Mouse (Mus musculus): ENCODE data around the gene Gm5891.
"Not testable (repeated sequence)": the region's sequence is repeated elsewhere in the genome, so short reads cannot be mapped to it uniquely, and the experiment has no call there.

Gene Gm5891

DNA sequence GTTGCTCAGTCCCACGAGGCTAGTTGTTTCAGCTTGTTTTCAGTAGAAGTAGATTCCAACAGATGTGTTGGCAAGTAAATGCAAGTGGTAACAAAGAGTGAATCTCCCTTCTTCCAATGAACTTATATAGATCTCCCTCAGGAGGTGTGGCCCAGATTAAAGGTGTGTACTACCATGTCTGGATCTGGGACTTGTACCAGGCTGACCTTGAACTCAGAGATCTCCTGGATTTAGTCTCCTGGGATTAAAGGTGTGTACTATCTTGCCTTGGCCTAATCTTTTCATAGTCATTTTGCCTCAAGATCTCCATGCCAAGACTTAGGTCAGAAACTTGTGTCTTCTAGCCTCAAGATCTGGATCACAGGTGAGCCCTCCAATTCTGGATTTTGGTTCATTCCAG lies at the start of gene Gm5891:
Gene Gm5891 (minus strand): TSS at position 101 of the 400 bp plus-strand sequence.
- not testable (repeated sequence) for DNase-seq

All from lung, adult 18-20 months (tissue).